Mouse (Mus musculus) ovary, adult 18-20 months (tissue): ENCODE data around the gene Adgrl3.

ENCODE experiments used
- DNase-seq: peaks from one replicate; pipeline ENCODE4 v3.0.0; 2022; ENCODE audit warnings: low spot score, mixed read lengths

The Adgrl3 gene

DNA sequence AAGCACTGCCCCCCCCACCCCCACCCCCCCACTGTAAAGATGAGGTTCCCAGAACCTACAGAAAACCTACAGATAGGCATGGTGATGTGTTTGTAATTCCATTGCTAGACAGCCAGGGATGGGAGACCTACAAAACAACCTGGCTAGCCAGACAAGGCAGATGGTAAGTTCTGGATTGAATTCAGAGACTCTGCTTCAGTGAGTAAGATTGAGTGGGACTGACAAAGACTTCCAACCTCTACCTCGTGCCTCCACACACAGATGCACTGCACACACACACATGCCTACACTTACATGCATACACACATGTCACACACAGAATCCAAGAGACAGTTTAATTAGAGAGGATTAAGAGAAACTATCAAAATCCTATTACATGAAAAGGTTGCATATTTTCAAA is 544.4 kb downstream of the Adgrl3 start:
- DNase-seq: no peak

DNA sequence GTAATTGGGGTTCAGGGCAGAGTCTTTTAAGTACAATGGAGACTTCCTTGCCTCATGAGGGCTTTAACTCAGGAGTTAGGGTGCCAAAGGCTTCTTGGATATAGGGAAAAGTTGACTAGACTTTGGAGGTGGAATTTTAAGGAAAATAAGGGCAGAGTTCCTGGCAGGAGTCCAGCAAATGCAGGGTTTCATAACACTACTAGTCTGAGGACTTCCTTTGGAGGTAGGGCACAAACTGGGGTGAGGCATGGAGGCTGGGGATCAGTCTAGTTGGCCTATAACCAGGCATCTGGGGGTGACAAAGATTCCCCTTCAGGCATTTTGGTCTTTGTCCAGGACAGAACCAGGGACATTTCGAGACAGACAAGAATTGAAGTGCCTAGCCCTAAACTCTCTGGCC is 546.6 kb downstream of the Adgrl3 start:
- DNase-seq: no peak

DNA sequence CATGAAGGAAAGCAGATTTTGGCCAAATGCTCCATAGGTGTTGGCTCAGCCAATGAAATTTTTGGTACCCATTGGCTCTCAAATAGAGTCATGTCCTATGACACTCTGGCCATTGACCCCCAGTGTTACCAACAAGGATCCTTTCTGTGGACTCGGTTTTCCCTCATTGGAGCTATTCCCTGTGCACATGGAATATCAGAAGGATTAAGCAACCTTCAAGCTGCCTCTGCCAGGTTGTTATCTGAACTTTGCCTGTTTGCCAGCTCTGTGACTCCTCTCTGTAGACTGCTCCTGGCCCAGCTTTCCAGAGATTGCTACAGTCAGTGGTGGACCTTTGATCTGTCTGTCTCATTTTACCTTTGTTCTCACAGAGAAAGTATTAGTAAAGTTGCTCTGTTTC is 548.8 kb downstream of the Adgrl3 start:
- DNase-seq: no peak

DNA sequence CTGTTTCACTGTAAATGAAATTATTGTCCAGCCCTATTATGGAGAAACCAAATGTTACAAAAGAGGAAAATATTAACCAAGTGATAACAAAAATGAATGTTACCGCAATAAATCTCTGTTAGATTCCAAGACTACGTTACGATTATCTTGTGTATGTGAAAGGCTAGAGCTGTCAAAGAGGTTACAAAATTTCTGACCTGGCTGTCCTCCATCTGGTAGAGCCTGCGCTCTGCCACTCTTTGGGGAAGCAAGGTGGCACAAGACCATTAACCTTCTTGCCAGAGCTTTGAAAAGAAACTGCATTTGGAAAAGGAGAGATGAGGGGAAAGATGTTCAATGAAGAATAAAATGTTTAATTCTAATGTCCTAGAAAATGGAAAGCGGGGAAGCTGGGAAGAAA is 562.9 kb downstream of the Adgrl3 start:
- DNase-seq: no peak

DNA sequence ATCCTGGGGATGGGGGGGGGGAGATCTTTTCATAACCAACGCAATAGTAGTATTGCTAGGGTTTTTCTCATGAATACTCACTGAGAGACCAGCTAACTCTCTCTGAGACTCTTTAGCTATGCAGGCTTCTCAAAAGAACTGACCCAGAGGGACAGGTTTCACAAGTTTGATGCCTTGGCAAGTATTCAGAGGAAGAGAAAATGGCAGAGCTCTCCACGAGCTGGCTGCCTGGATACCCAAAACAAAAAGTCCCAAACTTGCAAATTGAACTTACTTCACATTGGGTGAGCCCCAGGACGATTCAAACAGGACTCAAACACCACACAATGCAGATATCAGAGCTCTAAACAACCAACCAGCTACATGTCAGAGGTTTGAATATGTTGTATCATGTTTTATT is 563.5 kb downstream of the Adgrl3 start:
- DNase-seq: no peak

DNA sequence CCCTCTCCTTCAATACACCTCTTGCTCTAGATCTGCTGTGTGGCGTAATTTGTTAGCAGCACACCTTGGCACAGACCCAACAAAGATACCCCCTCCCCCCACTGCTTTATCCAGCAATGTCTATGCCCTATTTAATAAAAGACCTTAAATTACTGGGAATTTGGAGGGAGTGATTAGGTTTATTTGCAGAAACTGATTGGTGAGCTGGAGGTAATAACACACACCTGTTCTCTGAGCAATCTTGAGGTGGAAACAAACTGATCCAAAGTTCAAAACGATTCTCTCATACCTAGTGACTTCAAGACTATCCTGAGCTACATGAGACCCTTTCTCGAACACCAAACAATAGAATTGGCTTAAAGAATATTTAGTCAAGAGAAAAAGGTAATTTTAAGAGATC is 565.0 kb downstream of the Adgrl3 start:
- DNase-seq: no peak

DNA sequence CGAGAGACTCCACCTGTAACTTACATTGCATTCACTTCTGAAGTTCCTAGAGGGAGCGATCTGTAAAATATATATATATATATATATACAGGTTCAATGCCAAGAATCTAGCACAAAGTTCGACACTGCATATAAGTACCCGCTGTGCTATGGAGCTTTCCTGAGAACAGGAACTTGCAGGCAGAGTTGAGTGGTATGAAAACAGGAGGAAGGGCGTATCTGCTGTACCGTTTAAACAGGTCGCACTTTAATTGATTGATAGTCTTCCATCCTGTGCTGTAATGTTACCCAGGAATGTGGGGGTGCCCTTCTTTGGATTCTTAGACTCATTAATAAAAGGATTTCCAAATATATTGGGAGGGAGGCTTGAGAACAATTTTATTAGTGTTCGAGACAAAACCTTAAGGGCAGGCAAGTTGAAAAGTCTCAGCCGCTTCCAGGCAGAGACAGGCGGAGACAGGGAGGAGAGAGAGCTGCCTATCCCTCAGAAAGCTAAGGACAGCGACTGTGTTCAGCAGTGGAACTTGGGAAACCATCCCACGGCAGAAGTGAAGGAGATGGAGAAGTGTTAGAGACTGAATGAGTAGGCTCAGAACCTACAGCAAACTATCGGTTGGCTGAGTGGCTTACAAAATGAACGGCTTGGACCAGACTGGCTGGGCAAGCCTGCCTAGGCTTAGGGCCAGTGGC is 570.2 kb downstream of the Adgrl3 start:
- DNase-seq: no peak

DNA sequence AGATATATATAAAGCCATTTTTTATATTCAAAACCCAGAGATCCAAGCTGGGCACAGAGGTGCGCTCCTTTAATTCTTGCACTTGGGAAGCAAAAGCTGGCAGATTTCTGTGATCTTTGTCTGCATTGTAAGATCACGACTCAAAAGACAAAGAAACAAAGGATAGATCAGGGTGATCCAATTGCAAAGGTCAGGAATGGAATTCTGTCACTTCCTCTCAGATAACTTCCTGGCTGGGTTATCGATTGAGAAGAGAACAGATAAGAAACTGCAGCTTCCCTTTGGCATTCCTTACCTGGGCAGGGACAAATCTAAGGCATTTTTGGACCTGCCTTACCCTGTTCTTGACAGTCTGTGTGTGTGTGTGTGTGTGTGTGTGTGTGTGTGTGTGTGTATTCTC is 571.5 kb downstream of the Adgrl3 start:
- DNase-seq: no peak

DNA sequence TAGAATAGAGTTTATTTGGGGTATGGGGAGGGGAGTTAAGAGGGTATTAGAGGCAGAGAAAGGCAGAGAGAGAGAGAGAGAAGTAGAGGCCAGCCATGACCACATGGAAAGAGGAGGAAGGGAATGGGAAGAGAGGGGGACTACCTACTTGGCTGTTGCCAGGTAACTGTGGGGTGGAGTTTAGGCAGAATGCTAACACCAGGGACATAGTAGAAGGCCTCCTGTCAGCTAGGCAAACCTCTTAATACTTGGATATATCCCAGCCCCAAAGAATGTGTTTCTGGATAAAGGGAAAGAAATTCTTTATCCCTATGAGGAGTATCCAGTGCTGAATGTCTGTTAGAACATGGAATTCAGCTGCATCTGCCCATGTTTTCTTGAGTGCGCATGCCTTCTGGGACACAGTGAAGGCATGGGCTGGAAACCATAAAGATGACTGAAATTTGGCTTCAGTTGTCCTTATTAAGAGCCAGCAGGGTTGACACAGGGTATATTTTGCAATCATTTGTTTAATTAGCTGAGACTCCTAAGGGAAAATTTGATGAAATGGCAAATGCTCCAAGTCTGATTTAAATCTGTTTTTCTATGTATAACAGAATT is 573.6 kb downstream of the Adgrl3 start:
- DNase-seq: no peak

DNA sequence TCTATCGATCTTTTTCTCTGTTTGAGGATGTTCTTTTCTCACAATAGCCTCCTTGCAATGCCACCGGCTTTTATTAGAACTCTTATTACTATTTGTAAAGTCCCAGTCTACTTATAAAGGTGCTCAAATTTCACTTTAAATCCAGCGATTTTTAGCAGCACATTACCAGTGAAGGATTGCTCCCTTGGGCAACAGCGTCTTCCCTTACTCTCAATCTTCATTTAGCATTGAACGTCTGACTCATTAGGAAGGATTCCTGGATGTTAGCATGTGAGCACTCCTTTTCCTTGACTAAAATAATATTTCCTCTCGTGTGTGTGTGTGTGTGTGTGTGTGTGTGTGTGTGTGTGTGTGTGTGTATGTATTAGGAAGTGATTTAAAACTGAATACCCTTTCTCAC is 578.1 kb downstream of the Adgrl3 start:
- DNase-seq: no peak

DNA sequence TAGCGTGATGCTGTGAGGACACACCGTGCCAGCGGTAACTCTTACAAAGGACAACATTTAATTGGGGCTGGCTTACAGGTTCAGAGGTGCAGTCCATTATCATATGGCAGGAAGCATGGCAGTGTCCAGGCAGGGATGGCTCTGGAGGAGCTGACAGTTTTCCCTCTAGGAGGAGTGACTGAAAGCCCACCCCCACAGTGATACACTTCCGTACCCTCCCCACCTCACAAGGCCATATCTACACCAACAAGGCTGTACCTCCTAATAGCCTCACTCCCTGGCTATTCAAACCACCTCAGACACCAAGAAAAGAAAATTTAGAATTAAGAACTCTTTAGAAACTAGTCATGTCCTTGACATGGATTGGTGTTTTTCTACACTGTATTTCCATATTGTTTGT is 583.0 kb downstream of the Adgrl3 start:
- no peak for DNase-seq

DNA sequence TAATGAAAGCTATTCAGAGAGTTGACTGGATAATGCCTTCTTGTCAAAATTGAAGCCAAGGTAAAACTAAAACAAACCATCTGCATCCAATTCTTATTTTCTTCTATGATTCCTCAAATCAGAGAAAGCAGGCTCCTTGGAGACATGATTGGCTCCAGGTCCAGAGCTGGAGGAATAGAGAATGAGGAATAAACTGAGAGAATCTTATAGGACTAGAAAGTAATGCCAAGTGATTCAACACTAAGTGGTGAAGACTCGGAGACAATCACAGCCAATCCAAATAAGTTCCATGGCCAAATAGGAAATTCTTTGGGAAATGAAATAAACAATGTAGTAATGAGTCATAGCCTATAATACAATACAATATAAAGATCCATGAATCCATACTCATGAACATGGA is 585.7 kb downstream of the Adgrl3 start:
- no peak for DNase-seq

DNA sequence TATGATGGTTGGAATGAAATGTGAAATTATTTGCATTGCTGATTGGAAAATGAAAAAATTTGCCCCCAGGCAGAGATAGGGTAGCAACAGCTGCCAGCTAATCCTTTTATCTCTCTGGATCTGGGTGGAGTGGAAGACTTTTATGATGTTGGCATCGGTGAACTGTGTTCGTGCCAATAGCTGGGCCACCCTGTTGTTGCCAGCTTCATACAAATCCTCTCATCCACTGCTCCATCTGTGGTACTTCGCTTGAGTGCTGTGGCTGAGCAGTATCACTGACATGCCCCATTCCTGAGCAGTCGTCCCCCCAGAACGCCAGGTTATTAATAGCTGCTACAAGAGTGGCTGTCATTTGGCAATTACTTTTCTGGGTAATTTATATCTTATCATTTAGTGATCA is 590.3 kb downstream of the Adgrl3 start:
- no peak for DNase-seq

DNA sequence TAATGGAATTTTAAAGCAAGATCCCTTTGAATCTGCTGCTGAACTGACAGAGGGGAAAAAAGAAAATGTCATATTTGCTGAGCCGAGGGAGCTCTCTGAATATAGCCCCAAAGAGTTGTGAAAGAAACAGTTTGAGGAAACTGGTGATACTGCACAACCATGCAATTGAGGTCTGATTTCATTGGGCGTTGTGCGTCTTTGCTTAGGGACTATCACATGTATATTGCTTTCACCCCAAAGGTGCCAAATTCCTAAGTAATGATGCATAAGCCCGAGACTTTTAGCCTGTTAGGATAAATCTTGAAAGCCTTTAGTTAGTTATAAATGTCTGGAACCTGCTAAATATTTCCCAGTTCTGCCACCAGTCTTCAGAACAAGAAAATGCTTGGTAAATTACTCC is 594.7 kb downstream of the Adgrl3 start:
- no peak for DNase-seq

DNA sequence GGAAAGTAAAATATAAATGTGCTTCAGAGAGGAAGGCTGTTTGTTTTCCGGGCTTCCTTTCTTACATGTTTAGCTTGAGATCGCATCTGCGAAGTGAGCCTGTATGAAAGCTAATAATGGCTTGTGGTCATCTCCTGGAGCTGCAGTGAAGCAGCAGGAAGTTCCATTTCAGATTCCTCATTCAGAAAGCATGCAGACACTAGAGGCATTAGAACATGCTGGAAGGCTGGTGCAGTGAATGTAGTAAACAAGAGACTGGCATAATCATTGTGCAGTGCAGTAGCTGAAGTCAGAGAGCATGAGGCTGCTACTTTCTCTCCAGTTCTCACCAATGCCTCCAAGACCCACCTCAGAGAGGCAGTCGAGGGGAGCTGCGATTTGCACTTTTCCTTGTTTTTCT is 601.2 kb downstream of the Adgrl3 start:
- DNase-seq: no peak

DNA sequence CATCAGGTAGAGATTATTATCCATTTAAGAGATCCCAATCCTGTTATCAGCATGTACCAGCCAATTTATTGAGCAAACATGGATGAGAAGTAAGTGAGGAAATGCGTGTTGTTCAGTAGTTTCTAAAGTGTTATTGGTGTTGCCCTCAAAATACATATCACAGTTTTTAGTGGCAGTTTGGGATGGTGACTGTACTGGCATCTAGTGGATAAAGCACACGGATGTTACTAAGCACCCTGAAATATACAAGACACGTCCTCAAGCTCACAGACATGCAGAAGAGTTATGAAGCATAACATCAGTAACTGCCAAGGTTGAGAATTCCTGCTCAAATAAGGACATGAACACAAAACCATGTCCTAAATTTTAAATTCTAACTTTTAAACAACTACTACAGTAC is 601.8 kb downstream of the Adgrl3 start:
- DNase-seq: no peak

DNA sequence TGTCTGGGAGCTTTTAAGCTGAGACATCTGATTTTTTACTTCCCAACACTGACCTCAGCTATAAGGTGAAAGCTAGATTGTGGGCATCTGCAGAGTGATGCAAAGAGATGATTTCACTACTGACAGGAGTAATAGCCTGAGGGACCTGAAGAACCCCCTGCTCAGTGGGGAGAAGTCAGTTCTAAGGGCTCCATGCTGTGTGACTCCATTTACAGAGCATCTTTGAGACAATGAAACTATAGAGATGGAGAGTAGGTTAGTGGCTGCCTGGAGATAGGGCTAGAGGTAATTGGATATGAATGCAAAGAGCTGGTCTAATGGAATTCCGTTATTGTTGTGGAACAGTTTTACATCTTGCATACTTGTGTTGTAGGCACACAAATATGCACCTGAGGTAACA is 603.9 kb downstream of the Adgrl3 start:
- DNase-seq: no peak

DNA sequence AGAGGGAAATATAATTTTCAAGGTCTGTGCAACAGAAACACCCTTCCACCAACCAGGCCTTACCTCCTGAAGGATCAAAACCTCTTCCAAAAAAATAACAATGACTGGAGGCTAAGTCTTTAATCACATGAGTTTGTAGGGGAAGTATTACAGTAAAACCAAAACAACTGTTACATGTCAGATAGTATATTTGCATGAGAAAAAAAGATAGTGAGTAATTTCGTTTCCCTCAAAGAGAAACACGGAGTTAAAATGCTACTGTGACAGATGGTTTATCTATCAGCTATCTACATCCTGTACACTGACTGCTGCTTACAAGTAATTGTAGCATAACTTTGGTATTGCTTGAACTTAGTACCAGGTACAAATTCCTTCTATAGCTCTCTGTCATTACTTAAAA is 616.2 kb downstream of the Adgrl3 start:
- no peak for DNase-seq

DNA sequence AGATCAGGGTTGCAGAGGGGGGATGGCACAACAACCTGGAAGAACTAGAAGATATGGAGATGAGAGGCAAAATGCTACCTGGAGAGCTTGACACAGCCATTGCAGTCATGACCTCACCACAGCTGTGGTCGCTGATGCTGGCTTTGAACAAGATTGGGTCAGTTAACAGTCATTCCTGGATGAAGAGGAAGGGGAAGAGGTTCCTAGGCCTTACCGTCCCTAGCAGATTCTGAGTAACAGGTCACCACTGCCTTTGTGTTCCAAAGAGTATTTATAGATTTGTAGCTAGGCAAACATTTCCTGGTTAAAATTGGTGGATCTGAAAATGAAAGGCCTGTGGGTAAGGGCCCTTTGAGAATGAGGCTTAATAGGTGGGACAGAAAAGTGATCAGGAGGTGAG is 618.5 kb downstream of the Adgrl3 start:
- DNase-seq: no peak

DNA sequence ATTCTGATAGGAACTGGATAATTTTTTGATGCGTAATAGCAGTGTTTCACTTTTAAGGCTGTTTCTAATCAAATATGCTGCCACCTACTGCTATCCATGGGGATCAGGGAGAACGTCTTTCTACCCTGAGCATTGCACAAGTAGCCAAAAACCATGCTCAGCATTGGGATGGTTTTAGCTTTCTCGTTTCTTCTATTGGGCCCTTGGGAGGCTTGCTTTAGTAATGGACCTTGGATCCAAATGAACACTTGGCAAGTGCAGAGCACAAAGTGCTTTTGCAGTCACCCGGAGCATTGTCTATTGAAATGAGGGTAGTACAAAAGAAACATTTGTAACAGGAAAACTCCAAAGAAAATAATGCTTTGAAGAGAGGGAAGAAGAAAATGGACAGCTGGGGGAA is 620.2 kb downstream of the Adgrl3 start:
- no peak for DNase-seq

DNA sequence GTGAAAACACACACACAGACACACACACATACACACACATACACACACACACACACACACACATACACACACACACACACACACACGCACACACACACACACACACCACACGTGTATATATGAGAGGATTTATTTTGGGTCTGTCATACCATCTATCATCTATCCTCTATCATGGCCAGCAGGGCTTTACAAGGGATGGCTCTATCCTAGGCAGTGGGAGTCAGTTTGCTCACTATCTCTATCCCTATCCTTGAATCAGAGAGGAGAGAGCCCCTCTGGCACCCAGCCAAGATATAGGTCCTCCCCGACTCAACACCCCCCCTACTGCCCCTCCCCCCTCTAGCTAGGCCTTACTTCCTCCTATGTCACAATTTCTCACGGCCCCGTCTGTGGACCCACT is 625.6 kb downstream of the Adgrl3 start:
- DNase-seq: no peak

DNA sequence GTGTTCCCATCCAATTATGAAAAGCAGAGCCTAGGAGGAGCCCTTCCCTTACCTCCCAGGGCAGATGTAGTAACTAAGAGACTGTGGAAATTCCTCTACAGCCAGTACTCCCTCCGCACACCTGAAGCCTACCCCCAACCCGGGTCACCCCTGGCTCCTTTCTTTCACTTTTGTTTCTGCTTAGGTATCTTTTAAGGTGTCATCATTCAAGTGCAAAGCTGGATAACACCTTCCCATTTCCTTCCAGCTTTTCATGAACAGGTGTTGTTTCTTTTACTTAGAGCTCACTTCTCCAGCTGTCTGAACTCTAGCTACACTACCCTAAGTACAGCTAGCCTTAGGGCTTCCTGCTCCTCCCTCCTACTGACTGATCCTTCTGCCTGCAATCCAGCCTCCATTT is 634.0 kb downstream of the Adgrl3 start:
- no peak for DNase-seq

DNA sequence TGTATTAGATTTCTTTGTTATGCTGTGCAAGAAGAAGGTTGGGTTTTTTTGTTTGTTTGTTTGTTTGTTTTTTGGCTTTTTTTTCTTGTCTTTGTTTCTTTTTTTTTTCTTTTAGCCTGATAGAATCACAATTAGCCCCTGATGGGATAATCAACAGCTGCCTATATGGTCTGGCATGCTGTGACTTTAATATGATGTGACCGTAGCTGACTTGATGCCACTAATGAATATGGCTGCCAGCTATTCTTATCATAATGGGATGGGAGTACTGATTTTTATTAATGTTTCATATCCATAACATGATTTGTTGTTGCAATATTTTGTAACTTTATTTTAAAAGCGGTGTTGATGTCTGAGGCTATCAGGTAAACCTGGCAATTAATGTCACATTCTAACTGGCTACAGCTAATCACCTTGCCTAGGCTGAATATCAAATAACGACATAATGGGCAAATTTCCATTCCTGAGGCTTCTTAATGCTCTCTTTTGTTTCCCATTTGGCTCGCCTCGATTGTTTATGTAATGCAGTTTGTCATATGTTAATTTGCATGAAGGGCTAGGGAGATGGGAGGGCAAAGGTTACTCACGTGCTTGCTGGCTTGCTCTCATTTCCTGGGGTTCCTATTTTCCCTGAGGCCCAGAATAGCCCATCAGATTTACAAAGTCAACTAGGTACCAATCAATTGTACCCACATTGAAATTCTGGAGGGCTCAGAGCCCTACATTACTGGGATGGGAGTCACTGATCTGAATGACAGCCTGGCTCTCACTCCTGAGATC is 641.9 kb downstream of the Adgrl3 start:
- no peak for DNase-seq

DNA sequence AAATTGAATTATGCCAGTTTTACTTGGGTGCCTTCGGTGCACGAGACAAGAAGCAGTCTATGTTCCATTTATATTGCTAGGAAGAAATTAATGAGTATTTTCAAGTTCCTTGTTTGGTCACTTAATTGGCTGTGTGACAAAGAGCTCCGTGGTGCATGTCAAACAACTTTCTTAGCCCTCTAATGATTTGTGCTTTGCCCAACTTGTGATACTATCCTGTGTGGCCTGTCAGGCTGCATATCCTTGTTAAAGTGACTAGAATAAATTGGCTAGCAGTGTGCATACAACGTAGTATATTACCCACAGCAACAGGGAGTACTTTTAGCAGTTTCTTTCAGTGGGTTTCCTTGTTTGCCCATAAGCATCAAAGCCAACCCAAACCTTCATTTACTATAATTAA is 651.1 kb downstream of the Adgrl3 start:
- DNase-seq: no peak
